Mouse (Mus musculus) kidney, embryonic 16.5 days (tissue): ENCODE results near the gene Dapp1. TPM values are rescaled to one million over a fixed set of nuclear protein-coding genes. Genes with fewer than 3 reads are reported as not detected.

Experiments used
- ATAC-seq: fragments of 200-750 bp; cut with Nextera tagmentation; 2 replicates; pipeline ENCODE4 v1.8.0; 2017; ENCODE audit warnings: moderate TSS enrichment; ENCODE audit not compliant: low FRiP score, low TSS enrichment
- H3K27ac ChIP-seq: fragments of 300-500 bp; sonication (generic); 2 replicates; pipeline ENCODE4 v1.5.1; 2014; ENCODE audit warnings: low read length
- H3K27me3 ChIP-seq: fragments of 300-500 bp; sonication (generic); 2 replicates; pipeline ENCODE4 v1.6.1; 2014; ENCODE audit warnings: low read length, control low read depth, mixed read lengths; ENCODE audit not compliant: insufficient read depth
- H3K36me3 ChIP-seq: fragments of 300-500 bp; sonication (generic); 2 replicates; pipeline ENCODE4 v1.6.1; 2014; ENCODE audit warnings: low read length, control low read depth, mixed read lengths; ENCODE audit not compliant: insufficient read depth
- H3K4me1 ChIP-seq: fragments of 300-500 bp; sonication (generic); 2 replicates; pipeline ENCODE4 v1.6.1; 2014; ENCODE audit warnings: low read length, control low read depth, mixed read lengths; ENCODE audit not compliant: insufficient read depth
- H3K4me2 ChIP-seq: fragments of 300-500 bp; sonication (generic); replicated peaks from 2 replicates; pipeline ENCODE4 v1.6.1; 2014; ENCODE audit warnings: low read depth, low read length
- H3K4me3 ChIP-seq: fragments of 300-500 bp; sonication (generic); 2 replicates; pipeline ENCODE4 v1.5.1; 2014; ENCODE audit warnings: mild to moderate bottlenecking, low read length
- H3K9ac ChIP-seq: fragments of 300-500 bp; sonication (generic); replicated peaks from 2 replicates; pipeline ENCODE4 v1.6.1; 2014; ENCODE audit warnings: low read length
- H3K9me3 ChIP-seq: fragments of 300-500 bp; sonication (generic); 2 replicates; pipeline ENCODE4 v1.6.1; 2016; ENCODE audit warnings: low read length, control low read depth
- WGBS: fragments of 180-500 bp; shearing (Covaris S2); extraction: QIAGEN DNeasy Blood & Tissue Kit; methylation state at CpG from one replicate; pipeline ENCODE4 v1.1.7; 2014; 5-methylcytosine and 5-hydroxymethylcytosine counted together
- polyA plus RNA-seq: library from polyadenylated mRNA; unstranded; fragments of >200 nt; fragmentation: Nextera tagmentation; extraction: Ambion mirVana; gene quantifications from 2 replicates; pipeline ENCODE4 v1.2.1, GENCODE M21; 2015

Dapp1 gene
- polyA plus RNA-seq, 1 experiment from 2014 or later = 9.3 TPM

DNA sequence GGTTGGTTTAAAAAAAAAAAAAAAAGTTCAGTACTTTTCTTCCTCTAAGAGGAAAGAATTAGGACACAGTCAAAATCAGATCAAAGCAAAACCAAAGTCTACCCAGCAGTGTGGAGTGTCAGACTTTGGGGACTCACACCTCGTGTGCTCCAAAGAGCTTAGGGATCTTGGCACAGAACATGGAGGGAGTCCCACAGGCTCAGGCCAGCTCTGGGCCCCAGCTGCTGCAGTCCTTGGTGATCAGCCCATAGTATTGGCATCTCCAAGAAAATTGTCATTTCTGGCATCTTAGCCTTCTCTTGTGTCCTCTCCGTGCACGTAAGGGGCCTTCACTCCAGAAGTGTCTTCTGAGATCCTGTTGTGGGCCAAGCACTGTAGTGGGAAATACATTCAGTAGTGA, 90.3 kb downstream of the Dapp1 start:
- no peak overlapping the region for H3K4me3 ChIP-seq
- H3K9ac ChIP-seq = no peak overlapping the region
- H3K4me2 ChIP-seq = no peak overlapping the region
- H3K4me1 ChIP-seq = no peaks in the 10 kb centered on the region
- ATAC-seq = no peak
- H3K9me3 ChIP-seq = no peaks in the 10 kb centered on the region; the same call in 1 of the 2 replicates
- WGBS = 83% methylated on average over 3 of the region's 3 CpGs
- H3K27me3 ChIP-seq = no peaks in the 10 kb centered on the region
- no peak overlapping the region for H3K27ac ChIP-seq
- H3K36me3 ChIP-seq = peaks cover 33% of the 10 kb centered on the region

DNA sequence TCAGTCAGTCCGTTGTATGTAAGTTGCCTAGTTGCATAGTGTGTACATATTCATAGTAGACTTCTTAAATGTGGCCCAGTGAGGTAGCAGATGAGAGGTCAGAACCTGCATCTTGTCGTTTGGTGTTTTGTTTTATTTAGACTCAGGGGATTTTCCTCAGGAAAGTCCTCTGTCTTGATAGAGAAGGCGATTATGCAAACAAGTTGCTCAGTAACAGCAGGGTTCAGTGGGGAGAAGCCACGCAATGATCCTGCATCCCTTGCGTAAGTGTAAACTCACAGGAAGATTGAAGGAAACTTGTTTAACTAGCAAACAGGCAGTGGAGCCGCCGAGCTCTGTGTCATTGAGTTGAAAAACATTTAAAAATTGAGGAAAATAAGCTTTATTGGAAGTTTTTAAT, 93.4 kb downstream of the Dapp1 start:
- H3K4me1 ChIP-seq = no peaks in the 10 kb centered on the region
- WGBS = 82% methylated on average over 7 of the region's 7 CpGs

DNA sequence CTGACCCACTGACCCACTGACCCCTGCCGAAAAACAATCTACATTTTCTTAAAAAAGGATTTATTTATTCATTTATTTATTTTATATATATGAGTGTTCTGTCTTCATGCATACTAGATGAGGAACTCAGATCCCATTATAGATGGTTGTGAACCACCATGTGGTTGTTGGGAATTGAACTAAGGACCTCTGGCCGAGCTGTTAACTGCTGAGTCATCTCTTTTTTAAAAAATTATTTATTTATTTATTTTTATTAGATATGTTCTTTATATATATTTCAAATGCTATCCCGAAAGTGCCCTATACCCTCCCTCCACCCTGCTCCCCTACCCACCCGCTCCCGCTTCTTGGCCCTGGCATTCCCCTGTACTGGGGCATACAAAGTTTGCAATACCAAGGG, 100.3 kb downstream of the Dapp1 start:
- ATAC-seq = no peak
- H3K9ac ChIP-seq = no peak overlapping the region
- no peaks in the 10 kb centered on the region for H3K27me3 ChIP-seq
- no peak overlapping the region for H3K4me3 ChIP-seq
- H3K9me3 ChIP-seq = no peaks in the 10 kb centered on the region
- no peak overlapping the region for H3K4me2 ChIP-seq
- 90% methylated on average over 5 of the region's 5 CpGs for WGBS
- H3K36me3 ChIP-seq = peaks cover 10% of the 10 kb centered on the region; the same call in 1 of the 2 replicates
- no peak overlapping the region for H3K27ac ChIP-seq
- H3K4me1 ChIP-seq = no peaks in the 10 kb centered on the region

More for the DNA sequence above, 93.4 kb downstream of the Dapp1 start:
- Histone ChIP-seq H3K36me3 (peaks cover 18% of the 10 kb centered on the region), H3K4me2 (no peak overlapping the region), H3K27ac (no peak overlapping the region), H3K27me3 (no peaks in the 10 kb centered on the region), H3K9me3 (no peaks in the 10 kb centered on the region; the same call in 1 of the 2 replicates), H3K4me3 (no peak overlapping the region), H3K9ac (no peak overlapping the region)
- ATAC-seq = no peak

Other genes with a start within 250 kb of the Dapp1 start
- 1,893 and 1,900 TPM in 2 replicates for gene H2afz, start 117.1 kb downstream of the Dapp1 start, polyA plus RNA-seq
- gene Dnajb14, start 113.9 kb downstream of the Dapp1 start, polyA plus RNA-seq = 6.3 and 7.6 TPM in 2 replicates
- 118 and 125 TPM in 2 replicates for gene Lamtor3, start 63.0 kb downstream of the Dapp1 start, polyA plus RNA-seq
- gene 1110002E22Rik, start 83.5 kb upstream of the Dapp1 start, polyA plus RNA-seq = 0.52 and 0.54 TPM in 2 replicates
- 0.12 TPM in 1 of 2 replicates, not detected in the other for gene Gm5105, start 85.8 kb upstream of the Dapp1 start, polyA plus RNA-seq
- gene Trmt10a, start 161.9 kb upstream of the Dapp1 start, polyA plus RNA-seq = 11.8 and 12.5 TPM in 2 replicates
- gene Mttp, start 163.4 kb upstream of the Dapp1 start, polyA plus RNA-seq = 7.6 and 8.1 TPM in 2 replicates
- 0.10 and 0.21 TPM in 2 replicates for gene 4930579F01Rik, start 212.3 kb upstream of the Dapp1 start, polyA plus RNA-seq
- 0.46 and 0.66 TPM in 2 replicates for gene Adh7, start 236.2 kb upstream of the Dapp1 start, polyA plus RNA-seq